Mouse (Mus musculus): Measurements from ENCODE around the gene Zfp980. TPM values are rescaled to one million over a fixed set of nuclear protein-coding genes. Genes with fewer than 3 reads are reported as not detected.
"Not testable (repeated sequence)": the region's sequence is repeated elsewhere in the genome, so short reads cannot be mapped to it uniquely, and the experiment has no call there.

Gene Zfp980
- not detected in 2 replicates for polyA plus RNA-seq (2014; fragmentation: Nextera tagmentation; extraction: Ambion mirVana)

DNA sequence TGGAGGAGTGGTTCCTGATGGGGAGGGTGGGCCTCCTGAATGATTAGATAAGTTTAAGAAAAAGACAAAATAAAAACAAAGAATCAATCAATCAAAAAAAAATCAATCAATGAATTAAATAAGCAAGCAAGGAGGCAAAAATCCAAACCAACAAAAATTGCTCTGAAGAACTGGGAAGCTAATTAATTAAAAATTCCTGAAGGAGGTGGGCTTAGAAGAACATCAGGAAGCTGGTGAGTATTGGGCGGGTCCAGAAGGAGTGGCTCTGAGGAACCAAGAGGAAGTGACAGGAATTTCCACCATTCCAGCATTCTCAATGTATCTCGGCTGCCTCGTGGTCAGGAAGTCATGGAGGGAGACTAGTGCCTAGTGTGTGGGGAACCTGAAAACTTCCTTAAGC is at the start of gene Zfp980:
Gene Zfp980, plus strand, starts transcription at position 301 of the 400 bp plus-strand sequence.
- not testable (repeated sequence) for DNase-seq (ENCODE audit: low spot score); H3K4me2 ChIP-seq (ENCODE audit: low read depth, low read length, severe bottlenecking); H3K27ac ChIP-seq (ENCODE audit: low read depth, low read length); H3K4me1 ChIP-seq (replicated peaks; ENCODE audit: control insufficient read depth, insufficient read depth, low read length); H3K9me3 ChIP-seq (ENCODE audit: control insufficient read depth, low read length); H3K9ac ChIP-seq (ENCODE audit: low read length); H3K4me3 ChIP-seq (ENCODE audit: low read depth, low read length); H3K36me3 ChIP-seq (ENCODE audit: control insufficient read depth, insufficient read depth, low read length); H3K27me3 ChIP-seq (ENCODE audit: control insufficient read depth, insufficient read depth, low read length); ATAC-seq (replicated peaks; ENCODE audit: low FRiP score)
- WGBS = 87% methylated on average over 3 of the region's 3 CpGs

DNA sequence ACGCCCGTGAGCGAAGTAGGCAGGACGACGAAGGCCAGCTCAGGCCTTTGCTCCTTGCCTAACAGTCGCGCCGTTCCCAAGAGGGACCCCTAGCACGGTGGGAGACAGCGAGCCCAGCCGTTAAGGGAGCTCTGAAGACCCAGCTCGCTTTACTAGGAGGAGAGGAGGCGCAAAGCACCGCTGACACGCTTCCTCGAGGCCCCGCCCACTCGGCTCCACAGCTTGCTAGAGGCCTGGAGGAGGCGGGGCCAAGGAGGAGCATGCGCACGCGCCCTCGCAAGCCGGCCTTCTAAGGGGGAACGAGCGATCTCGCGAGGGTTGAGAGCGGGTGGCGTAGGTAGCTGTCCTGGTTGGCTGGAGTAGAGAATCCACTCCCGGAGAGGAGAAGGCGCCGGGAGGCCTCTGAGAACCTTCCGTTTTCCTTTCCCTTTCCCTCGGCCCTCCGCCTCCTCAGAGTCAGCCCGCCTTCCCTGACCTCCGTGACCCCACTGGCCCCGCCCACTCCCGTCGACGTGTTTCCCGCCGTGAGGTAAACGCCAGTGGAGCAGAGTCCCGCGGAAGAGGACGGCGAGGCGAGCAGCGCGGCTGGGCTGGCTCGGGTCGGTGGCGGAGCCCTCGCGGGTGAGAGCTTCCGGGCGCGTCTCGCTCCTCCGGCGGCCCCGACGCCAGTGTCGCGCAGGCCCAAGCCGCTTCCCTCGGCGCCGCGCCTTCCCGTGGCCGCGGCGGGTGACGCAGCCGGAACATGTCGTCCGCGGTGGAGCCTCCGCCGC is 29.9 kb upstream of the Zfp980 start:
- H3K9ac ChIP-seq (ENCODE audit: low read length); H3K27ac ChIP-seq (ENCODE audit: low read depth, low read length); H3K4me1 ChIP-seq (replicated peaks; ENCODE audit: control insufficient read depth, insufficient read depth, low read length); H3K27me3 ChIP-seq (ENCODE audit: control insufficient read depth, insufficient read depth, low read length); H3K9me3 ChIP-seq (ENCODE audit: control insufficient read depth, low read length); ATAC-seq (replicated peaks; ENCODE audit: low FRiP score); H3K4me3 ChIP-seq (ENCODE audit: low read depth, low read length); H3K4me2 ChIP-seq (ENCODE audit: low read depth, low read length, severe bottlenecking); H3K36me3 ChIP-seq (ENCODE audit: control insufficient read depth, insufficient read depth, low read length): not testable (repeated sequence)
- DNase-seq (ENCODE audit: low spot score) = peak; percentile 46
- WGBS = 33% methylated on average over 55 of the region's 83 CpGs

DNA sequence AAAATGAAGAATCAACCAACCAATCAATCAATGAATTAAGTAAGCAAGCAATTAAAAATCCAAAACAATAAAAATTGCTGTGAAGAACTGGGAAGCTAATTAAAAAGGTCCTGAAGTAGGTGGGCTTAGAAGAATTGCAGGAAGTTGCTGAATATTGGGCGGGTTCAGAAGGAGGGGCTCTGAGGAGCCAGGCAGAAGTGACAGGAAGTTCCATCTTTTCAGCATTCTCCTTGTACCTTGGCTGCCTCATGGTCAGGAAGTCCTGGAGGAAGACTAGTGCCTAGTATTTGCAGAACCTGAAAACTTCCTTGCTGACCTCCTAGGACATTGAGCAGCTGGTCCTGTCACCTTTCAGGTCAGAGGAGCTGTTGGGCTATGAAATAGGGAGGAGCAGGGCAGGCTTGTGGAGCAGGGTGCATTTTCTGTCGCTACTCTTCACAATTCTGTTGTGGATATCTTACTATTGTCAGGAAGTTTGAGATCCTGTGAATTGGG is 3.8 kb downstream of the Zfp980 start:
- H3K4me3 ChIP-seq (ENCODE audit: low read depth, low read length); H3K9ac ChIP-seq (ENCODE audit: low read length); H3K36me3 ChIP-seq (ENCODE audit: control insufficient read depth, insufficient read depth, low read length); H3K4me1 ChIP-seq (replicated peaks; ENCODE audit: control insufficient read depth, insufficient read depth, low read length); H3K27ac ChIP-seq (ENCODE audit: low read depth, low read length); H3K27me3 ChIP-seq (ENCODE audit: control insufficient read depth, insufficient read depth, low read length); ATAC-seq (replicated peaks; ENCODE audit: low FRiP score); H3K9me3 ChIP-seq (ENCODE audit: control insufficient read depth, low read length); H3K4me2 ChIP-seq (ENCODE audit: low read depth, low read length, severe bottlenecking): not testable (repeated sequence)
- DNase-seq (ENCODE audit: low spot score) = peak; percentile 25
- 60% methylated on average over 2 of the region's 2 CpGs for WGBS

DNA sequence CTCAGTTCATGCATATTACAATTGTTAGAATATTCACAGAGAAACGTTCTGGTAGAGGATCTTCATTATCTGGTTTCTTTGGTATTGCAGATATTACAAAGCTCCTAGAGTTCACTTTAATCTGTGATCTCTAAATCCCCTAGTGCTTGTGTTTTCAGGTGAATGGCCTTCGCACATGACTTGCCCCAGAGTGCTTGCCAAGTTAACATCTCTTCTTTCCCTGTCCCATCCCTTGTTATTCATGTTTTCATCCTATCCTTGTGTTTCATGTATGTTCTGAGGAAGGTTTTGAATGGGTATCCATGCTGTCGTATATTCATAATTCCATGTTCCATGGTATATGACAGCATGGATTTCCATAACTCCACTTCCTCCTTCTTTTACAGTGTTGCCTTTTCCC is 9.7 kb downstream of the Zfp980 start:
- DNase-seq (ENCODE audit: low spot score) = peak; percentile 37
- not testable (repeated sequence) for H3K27ac ChIP-seq (ENCODE audit: low read depth, low read length); H3K9me3 ChIP-seq (ENCODE audit: control insufficient read depth, low read length); H3K4me1 ChIP-seq (replicated peaks; ENCODE audit: control insufficient read depth, insufficient read depth, low read length); H3K27me3 ChIP-seq (ENCODE audit: control insufficient read depth, insufficient read depth, low read length); H3K9ac ChIP-seq (ENCODE audit: low read length); H3K4me3 ChIP-seq (ENCODE audit: low read depth, low read length); H3K4me2 ChIP-seq (ENCODE audit: low read depth, low read length, severe bottlenecking); H3K36me3 ChIP-seq (ENCODE audit: control insufficient read depth, insufficient read depth, low read length)
- ATAC-seq (replicated peaks; ENCODE audit: low FRiP score) = peak; percentile 36; the same call in 1 of the 2 replicates
- WGBS = 84% methylated on average over 3 of the region's 3 CpGs

DNA sequence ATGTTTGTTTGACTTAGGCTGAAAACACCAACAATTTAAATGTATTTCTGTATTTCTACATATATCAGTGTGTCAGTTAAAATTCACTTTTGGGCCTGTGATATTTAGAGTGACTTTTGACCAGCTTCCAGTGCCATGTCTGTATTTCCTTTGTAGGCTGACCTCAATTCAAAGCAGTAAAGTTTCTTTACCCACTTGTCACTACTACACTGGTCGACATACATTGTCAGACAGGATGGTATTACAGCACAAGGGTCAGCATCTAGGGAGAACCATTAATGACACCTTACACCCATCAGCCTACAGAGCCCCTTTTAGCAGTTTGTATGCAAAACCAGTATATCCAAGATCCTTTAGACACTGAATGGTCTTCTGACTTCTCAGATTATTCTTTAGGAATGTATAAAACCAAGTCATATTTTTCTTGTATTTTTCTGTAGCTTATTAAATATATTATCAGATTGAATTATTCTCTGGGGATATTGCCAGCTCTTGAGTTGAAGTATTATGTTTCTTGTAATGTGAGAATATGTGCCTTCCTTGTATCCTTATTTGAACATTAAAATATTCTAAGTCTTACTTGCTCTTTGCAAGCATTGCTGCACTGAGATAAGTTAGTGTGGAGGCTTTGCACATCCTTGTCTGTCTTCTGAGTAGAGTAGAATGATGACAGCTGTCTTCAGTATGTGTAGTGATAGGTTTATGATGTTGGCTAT is 10.3 kb downstream of the Zfp980 start:
- DNase-seq (ENCODE audit: low spot score); H3K9me3 ChIP-seq (ENCODE audit: control insufficient read depth, low read length); ATAC-seq (replicated peaks; ENCODE audit: low FRiP score); H3K27me3 ChIP-seq (ENCODE audit: control insufficient read depth, insufficient read depth, low read length); H3K9ac ChIP-seq (ENCODE audit: low read length); H3K36me3 ChIP-seq (ENCODE audit: control insufficient read depth, insufficient read depth, low read length); H3K4me1 ChIP-seq (replicated peaks; ENCODE audit: control insufficient read depth, insufficient read depth, low read length); H3K4me3 ChIP-seq (ENCODE audit: low read depth, low read length); H3K27ac ChIP-seq (ENCODE audit: low read depth, low read length); H3K4me2 ChIP-seq (ENCODE audit: low read depth, low read length, severe bottlenecking): not testable (repeated sequence)
- WGBS = 0% methylated on average over 1 of the region's 1 CpGs

DNA sequence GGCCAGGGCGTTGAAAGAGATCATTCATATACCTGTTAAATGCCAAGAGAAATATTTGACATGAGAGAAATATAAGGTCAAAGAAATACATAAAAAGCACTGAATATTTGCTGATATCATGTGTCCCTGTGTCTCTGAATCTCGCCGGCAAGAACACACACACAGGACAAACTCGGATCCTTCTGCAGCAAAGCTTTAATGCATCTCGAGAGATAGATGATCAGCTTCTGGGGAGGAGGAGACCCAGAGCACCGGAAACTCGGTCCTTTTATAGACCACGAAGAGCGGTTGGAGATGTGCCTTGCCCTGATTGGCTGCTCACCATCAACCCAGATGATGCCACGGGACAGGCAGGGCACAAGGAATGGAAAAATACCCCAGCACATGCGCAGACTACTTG is 11.5 kb downstream of the Zfp980 start:
- not testable (repeated sequence) for H3K9me3 ChIP-seq (ENCODE audit: control insufficient read depth, low read length); H3K27me3 ChIP-seq (ENCODE audit: control insufficient read depth, insufficient read depth, low read length); H3K36me3 ChIP-seq (ENCODE audit: control insufficient read depth, insufficient read depth, low read length); H3K4me3 ChIP-seq (ENCODE audit: low read depth, low read length); H3K9ac ChIP-seq (ENCODE audit: low read length); H3K27ac ChIP-seq (ENCODE audit: low read depth, low read length); H3K4me2 ChIP-seq (ENCODE audit: low read depth, low read length, severe bottlenecking); DNase-seq (ENCODE audit: low spot score); H3K4me1 ChIP-seq (replicated peaks; ENCODE audit: control insufficient read depth, insufficient read depth, low read length); ATAC-seq (replicated peaks; ENCODE audit: low FRiP score)
- 83% methylated on average over 9 of the region's 11 CpGs for WGBS

DNA sequence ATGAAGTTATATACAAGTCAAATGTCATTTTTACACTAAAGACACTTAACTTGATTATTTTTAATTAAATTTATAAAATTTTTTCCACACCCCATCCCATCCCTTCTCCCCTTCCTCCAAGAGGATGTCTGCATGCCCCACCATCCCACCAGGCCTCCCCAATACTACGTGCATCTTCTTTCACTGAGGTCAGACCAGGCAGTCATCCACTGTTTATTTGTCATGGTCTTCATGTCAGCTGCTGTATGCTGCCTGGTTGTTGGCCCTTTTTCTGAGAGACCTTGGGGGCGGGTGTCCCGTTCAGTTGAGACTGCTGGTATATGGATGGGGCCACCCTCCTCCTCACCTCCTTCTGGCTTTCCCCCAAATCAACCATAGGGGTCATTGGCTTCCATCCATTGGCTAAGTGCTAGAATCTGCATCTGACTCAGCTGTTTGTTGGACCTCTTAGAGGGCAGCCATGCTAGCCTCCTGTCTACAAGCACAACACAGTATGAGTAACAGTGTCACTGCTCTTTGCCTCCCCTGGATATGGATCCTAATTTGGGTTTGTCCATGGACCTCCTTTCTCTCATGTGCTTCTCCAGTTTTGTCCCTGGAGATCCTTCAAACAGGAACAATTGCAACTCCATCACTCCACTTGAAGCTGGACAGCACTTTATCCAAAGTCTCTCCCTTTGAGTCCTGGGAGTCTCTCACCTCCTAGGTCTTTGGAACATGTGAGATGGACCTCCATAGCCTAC is 12.7 kb downstream of the Zfp980 start:
- H3K27me3 ChIP-seq (ENCODE audit: control insufficient read depth, insufficient read depth, low read length); H3K9me3 ChIP-seq (ENCODE audit: control insufficient read depth, low read length); H3K4me3 ChIP-seq (ENCODE audit: low read depth, low read length); H3K27ac ChIP-seq (ENCODE audit: low read depth, low read length); H3K4me2 ChIP-seq (ENCODE audit: low read depth, low read length, severe bottlenecking); H3K9ac ChIP-seq (ENCODE audit: low read length); DNase-seq (ENCODE audit: low spot score); H3K36me3 ChIP-seq (ENCODE audit: control insufficient read depth, insufficient read depth, low read length); H3K4me1 ChIP-seq (replicated peaks; ENCODE audit: control insufficient read depth, insufficient read depth, low read length): not testable (repeated sequence)
- WGBS = 83% methylated on average over 3 of the region's 3 CpGs
- peak; percentile 53 for ATAC-seq (replicated peaks; ENCODE audit: low FRiP score)

DNA sequence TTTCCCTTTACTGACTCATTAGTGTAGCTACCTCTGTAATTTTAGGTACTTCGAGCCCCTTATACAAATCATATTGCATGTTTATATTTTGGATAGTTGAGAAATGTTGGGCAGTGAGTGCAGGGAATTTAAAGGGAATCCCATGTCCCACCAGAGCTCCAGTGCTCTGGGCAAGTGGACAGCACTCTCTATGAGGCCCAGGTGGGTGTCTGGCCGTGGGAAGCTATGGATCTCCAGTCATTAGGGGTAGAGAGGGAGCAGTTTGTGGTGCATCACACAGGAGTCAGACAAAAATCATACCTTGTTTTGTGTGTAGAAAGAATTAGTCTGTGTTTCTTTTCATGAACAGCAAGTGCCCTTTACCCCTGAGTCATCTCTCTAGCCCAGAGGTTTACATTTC is 15.6 kb downstream of the Zfp980 start:
- H3K9ac ChIP-seq (ENCODE audit: low read length); ATAC-seq (replicated peaks; ENCODE audit: low FRiP score); H3K9me3 ChIP-seq (ENCODE audit: control insufficient read depth, low read length); H3K36me3 ChIP-seq (ENCODE audit: control insufficient read depth, insufficient read depth, low read length); H3K4me2 ChIP-seq (ENCODE audit: low read depth, low read length, severe bottlenecking); DNase-seq (ENCODE audit: low spot score); H3K27me3 ChIP-seq (ENCODE audit: control insufficient read depth, insufficient read depth, low read length); H3K4me1 ChIP-seq (replicated peaks; ENCODE audit: control insufficient read depth, insufficient read depth, low read length); H3K4me3 ChIP-seq (ENCODE audit: low read depth, low read length); H3K27ac ChIP-seq (ENCODE audit: low read depth, low read length): not testable (repeated sequence)
- 57% methylated on average over 2 of the region's 2 CpGs for WGBS
